Mouse (Mus musculus) heart, adult 11 months (tissue): ENCODE measurements around the gene Tada2a.

Source experiments
- DNase-seq: peaks from one replicate; pipeline ENCODE4 v3.0.0; 2022

Gene Tada2a

GRCm38 (mm10) chr11:84062805-84063204 lies 66.6 kb downstream of the Tada2a start:
- peak; percentile 95 for DNase-seq

- no peak for DNase-seq
Measured at GRCm38 (mm10) chr11:84061881-84062280, 67.5 kb downstream of the Tada2a start.

- no peak for DNase-seq
Measured at GRCm38 (mm10) chr11:84060635-84061034, 68.8 kb downstream of the Tada2a start.

DNA sequence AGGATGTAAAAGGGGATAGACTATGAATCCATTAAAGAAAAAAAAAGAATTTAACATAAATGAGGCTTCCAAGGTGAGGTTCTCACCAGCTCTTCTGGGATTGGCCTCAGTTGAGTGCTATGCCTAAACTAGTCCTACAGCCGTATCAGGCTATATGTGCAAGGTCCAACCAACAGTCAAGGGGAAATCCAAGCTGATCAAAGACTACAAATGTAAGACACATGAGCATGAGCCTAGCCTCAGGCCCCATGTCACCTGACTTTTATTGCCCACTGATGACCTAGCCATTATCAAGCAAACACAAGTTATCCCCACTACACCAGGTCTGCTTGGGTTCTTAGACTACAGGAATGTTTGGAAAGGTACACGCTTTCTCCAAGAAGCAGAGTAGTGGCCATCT lies 69.6 kb downstream of the Tada2a start:
- DNase-seq: no peak

GRCm38 (mm10) chr11:84057418-84057817 lies 72.0 kb downstream of the Tada2a start:
- DNase-seq: peak; percentile 54

- no peak for DNase-seq
Measured at GRCm38 (mm10) chr11:84053524-84054163, 75.8 kb downstream of the Tada2a start.

DNA sequence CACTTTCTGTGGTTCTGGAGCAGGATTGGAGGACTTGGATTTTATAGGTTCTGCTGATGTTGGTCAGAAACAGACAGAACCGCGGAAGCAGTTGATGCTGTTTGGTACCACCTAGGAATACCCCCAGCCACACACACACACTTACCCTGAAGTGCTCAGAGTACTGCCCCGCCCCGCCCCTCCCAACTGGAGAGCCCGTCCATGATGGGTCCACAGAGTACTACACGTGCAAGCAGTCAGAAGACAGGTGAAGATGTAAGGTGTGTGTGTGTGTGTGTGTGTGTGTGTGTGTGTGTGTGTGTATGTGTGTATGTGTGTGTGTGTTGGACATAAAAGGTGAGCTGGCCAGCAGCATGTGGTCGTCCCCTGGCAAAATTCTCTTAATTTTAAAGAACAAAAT lies 76.3 kb downstream of the Tada2a start:
- DNase-seq: no peak

GRCm38 (mm10) chr11:84048411-84048810 lies 81.0 kb downstream of the Tada2a start:
- DNase-seq: no peak

DNA sequence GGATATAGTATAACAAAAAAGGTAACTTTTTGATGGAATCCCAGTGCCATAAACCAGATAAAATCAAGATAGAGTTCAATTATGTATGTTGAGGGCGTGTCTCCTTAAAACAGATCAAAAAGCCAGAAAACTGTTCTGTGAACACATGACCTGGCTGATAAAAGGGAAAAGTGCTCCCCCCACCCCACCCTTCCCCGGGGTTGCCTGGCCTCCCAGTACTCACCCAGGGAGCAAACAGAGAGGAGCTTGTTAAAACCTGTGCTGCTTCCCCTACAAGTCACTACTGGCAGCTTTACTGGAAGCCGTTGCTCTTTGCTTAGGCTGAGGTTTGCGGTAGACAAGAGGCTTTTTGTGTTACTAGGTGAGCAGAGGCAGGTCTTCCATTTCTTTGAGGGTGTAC lies 82.1 kb downstream of the Tada2a start:
- no peak for DNase-seq

DNA sequence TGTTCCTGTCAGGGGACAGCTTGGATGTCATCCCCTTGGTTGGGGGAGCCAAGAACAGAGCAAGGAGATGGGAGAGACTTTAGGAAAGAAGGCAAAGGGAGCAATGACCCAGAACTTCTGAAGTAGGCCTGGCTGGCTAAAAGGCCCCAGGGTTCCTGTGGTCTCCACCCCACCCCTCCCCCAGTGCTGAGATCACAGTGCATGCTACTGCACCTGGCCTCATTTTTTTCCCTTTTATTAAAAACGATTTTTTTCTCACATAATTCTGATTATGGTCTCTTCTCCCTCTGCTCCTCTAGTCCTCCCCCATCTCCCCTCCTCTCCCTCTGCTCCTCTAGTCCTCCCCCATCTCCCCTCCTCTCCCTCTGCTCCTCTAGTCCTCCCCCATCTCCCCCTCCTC lies 84.4 kb downstream of the Tada2a start:
- no peak for DNase-seq

DNA sequence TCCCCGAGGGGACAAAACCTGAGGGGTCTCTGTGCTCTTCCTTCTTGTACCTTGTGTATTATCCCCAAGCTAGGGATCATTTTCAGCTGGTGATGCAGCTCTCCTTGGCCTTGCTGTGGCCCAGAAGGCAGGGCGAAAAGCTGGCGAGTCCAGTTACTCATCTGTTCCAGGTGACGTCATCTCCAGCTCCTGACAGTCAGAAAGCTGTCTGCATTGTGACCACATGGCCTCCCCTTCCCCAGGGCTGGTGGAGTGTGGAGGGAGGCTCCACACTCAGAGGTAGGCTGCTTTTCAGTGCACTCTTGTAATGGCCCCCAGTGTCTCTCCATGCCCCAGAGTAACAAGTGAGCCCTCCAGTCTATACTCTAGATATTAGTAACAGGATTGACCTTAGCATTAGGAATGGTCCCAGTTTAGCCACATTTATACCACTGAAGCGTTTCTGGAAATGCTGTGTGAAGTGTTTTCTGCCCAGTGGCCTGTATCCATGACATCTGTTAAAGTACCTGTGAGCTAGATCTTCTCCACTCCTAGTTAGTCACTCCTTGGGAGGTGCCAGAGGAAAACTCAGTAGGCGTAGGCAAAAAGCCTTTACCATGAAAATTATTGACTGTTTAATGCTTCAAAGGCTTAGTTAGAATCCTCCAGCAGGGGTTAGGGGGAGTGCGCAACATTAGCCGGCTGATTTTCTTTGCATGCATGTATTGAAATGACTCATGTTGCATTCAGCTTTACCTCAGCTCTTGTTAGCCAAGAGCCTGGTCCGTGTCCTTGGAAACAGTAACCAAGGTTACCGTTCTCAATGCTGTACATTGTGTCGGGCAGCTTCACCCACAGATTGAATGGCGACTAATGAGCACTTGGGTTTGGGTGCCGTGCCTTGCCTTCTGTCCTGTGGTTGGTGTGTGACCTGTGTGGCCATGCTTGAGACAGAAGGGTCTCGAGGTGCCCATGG lies 86.3 kb downstream of the Tada2a start:
- peak; percentile 75 for DNase-seq

- peak; percentile 80 for DNase-seq
Measured at GRCm38 (mm10) chr11:84040621-84041020, 88.8 kb downstream of the Tada2a start.

DNA sequence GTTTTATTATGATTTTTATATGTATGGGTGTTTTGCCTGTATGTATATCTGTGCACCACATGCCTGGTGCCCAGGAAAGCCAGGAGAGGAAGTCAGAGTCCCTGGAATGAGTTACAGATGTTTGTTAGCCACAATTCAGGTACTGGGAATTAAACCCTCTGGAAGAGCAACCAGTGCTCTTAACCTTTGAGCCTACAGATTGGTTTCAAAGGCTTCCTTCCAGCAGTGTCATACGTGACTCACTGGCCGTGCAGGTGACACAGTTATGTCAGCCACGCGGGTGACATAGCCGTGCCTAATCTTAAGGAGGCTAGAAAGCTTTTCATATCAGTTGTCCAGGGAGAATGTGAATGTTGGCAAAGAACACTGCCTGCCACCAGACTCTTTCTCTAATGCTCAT lies 95.7 kb downstream of the Tada2a start:
- no peak for DNase-seq

GRCm38 (mm10) chr11:84032559-84032958 lies 96.8 kb downstream of the Tada2a start:
- peak; percentile 87 for DNase-seq

- peak; percentile 90 for DNase-seq
Measured at GRCm38 (mm10) chr11:84031971-84032370, 97.4 kb downstream of the Tada2a start.
